ENCODE assay signal across 7 mouse cellular contexts in genomic region chr11:46128548-46128945, GRCm38 (mm10).
DNase-seq lines count a peak whose midpoint lies in the region.

No protein-coding gene starts in this region.

- peak; percentile 89 for DNase-seq in CD4-positive, CD25-positive, alpha-beta regulatory T cell, adult 2 months (ENCODE audit: low read depth, low spot score)
- DNase-seq in MEL-GATA-1-ER (ENCODE audit: extremely low read depth, low read depth): peak; percentile 54
- DNase-seq in cerebellum, adult 9-10 months: peak; percentile 46
- DNase-seq in heart, adult 11 months: peak; percentile 97
- peak; percentile 36 for DNase-seq in layer of hippocampus, adult 9-10 months (ENCODE audit: low spot score)
- peak; percentile 88 for DNase-seq in lung, postnatal 10 days
- peak; percentile 85 to 87 for DNase-seq in spleen, postnatal 36 days (ENCODE audit: low spot score in 2 of 2)

Comparison
In these comparisons a context has a peak if more than half of its experiments do, and no peak if none do; other contexts are left out.
1. Peak in every context shown above with its lines: DNase-seq.
2. DNase-seq: peak in every context shown above with its lines; median percentile 97 in heart, adult 11 months; 89 in CD4-positive, CD25-positive, alpha-beta regulatory T cell, adult 2 months; 88 in lung, postnatal 10 days; 86 in spleen, postnatal 36 days; 54 in MEL-GATA-1-ER; 46 in cerebellum, adult 9-10 months; 36 in layer of hippocampus, adult 9-10 months.